Mouse (Mus musculus): Measurements from ENCODE around the gene Ngfr.

- TF ChIP-seq POLR2A (IDR thresholded peaks at IDR 0.05; ENCODE audit: insufficient read depth, low read length), result no peak
- no peak for TF ChIP-seq CTCF (IDR thresholded peaks at IDR 0.05; ENCODE audit: low read depth, low read length)
- TF ChIP-seq EP300 (IDR thresholded peaks at IDR 0.05; ENCODE audit: insufficient read depth, low read depth, low read length), result no peak
Measured at GRCm38 (mm10) chr11:95557719-95558118, 29.8 kb downstream of the Ngfr start.

All from ES-Bruce4 (cell line).